Mouse (Mus musculus): ENCODE results near the gene Cbln1. TPM values are rescaled to one million over a fixed set of nuclear protein-coding genes. Genes with fewer than 3 reads are reported as not detected.

Gene Cbln1
- total and polyA plus RNA-seq, 3 experiments = not detected

GRCm38 (mm10) chr8:87456949-87457348 lies 15.5 kb downstream of the Cbln1 start:
- no peak for DNase-seq (ENCODE audit: extremely low read depth)
- in situ Hi-C loops (cut with MboI; ENCODE audit: low pct_ligation_motif_present, low pct_unique_long_range_greater_than_20kb, low sequenced_read_pairs) (no loop called here), dilution Hi-C loops (cut with MboI; ENCODE audit: extremely low pct_ligation_motif_present, extremely low pct_unique_long_range_greater_than_20kb, low sequenced_read_pairs) (no loop called here)
- H3K4me3 ChIP-seq (replicated peaks in 1 of 3; ENCODE audit: low read depth in 2 of 3, low read length in 2 of 3, poor library complexity in 1 of 3) = no peak overlapping the region
- no peaks in the 10 kb centered on the region for H3K79me2 ChIP-seq (replicated peaks; ENCODE audit: control insufficient read depth, extremely low read depth, insufficient read depth, poor library complexity, severe bottlenecking)
- no peaks in the 10 kb centered on the region for H3K9me3 ChIP-seq (replicated peaks; ENCODE audit: low read length)
- TF ChIP-seq POLR2A (IDR thresholded peaks at IDR 0.05; ENCODE audit: low read depth, low read length) (no peak), NRF1 (IDR thresholded peaks at IDR 0.05; ENCODE audit: low read depth, low read length) (no peak), ELF1 (IDR thresholded peaks at IDR 0.05; ENCODE audit: low read depth, low read length) (no peak), JUN (IDR thresholded peaks at IDR 0.05; ENCODE audit: insufficient read depth, low read depth, low read length) (no peak), IRF4 (IDR thresholded peaks at IDR 0.05; ENCODE audit: low read depth, low read length) (no peak), CTCF (conservative IDR thresholded peaks at IDR 0.05 in 1 of 2, IDR thresholded peaks at IDR 0.05 in 1 of 2; ENCODE audit: low read depth in 2 of 2, low read length in 2 of 2) (no peak), USF1 (IDR thresholded peaks at IDR 0.05; ENCODE audit: low read depth, low read length) (no peak), TCF12 (IDR thresholded peaks at IDR 0.05; ENCODE audit: low read depth, low read length) (no peak), MXI1 (IDR thresholded peaks at IDR 0.05; ENCODE audit: low read depth, low read length) (no peak), ZC3H11A (IDR thresholded peaks at IDR 0.05; ENCODE audit: low read depth, low read length) (no peak), HCFC1 (IDR thresholded peaks at IDR 0.05; ENCODE audit: low read depth, low read length) (no peak), GABPA (IDR thresholded peaks at IDR 0.05; ENCODE audit: insufficient replicate concordance, low read depth, low read length) (no peak), USF2 (conservative IDR thresholded peaks at IDR 0.05; ENCODE audit: low read depth, low read length) (no peak), ZMIZ1 (IDR thresholded peaks at IDR 0.05; ENCODE audit: low read depth, low read length) (no peak), CHD2 (IDR thresholded peaks at IDR 0.05; ENCODE audit: low read length) (no peak), MAX (IDR thresholded peaks at IDR 0.05; ENCODE audit: low read length) (no peak), PAX5 (IDR thresholded peaks at IDR 0.05; ENCODE audit: low read length) (no peak), MEF2A (IDR thresholded peaks at IDR 0.05; ENCODE audit: borderline replicate concordance, low read depth, low read length) (no peak), EP300 (IDR thresholded peaks at IDR 0.05; ENCODE audit: low read length) (no peak)
- H3K9ac ChIP-seq (ENCODE audit: insufficient read depth, low read depth) = no peak overlapping the region
- H3K36me3 ChIP-seq (replicated peaks in 1 of 2; ENCODE audit: control insufficient read depth in 1 of 2, insufficient read depth in 1 of 2, low read length in 1 of 2) = no peaks in the 10 kb centered on the region
- H3K4me1 ChIP-seq (ENCODE audit: control insufficient read depth in 1 of 2, insufficient read depth in 2 of 2) = no peaks in the 10 kb centered on the region
- peaks cover 2% of the 10 kb centered on the region for H3K27me3 ChIP-seq (replicated peaks)
- H3K27ac ChIP-seq (ENCODE audit: insufficient read depth, low read depth) = no peak overlapping the region
- no peak overlapping the region for H3K4me2 ChIP-seq (ENCODE audit: insufficient read depth, low read depth, poor library complexity, severe bottlenecking)

- H3K27me3 ChIP-seq (replicated peaks) = peaks cover 14% of the 10 kb centered on the region
- DNase-seq (ENCODE audit: extremely low read depth) = no peak
- H3K27ac ChIP-seq (ENCODE audit: insufficient read depth, low read depth) = no peak overlapping the region
- H3K4me1 ChIP-seq (ENCODE audit: control insufficient read depth in 1 of 2, insufficient read depth in 2 of 2) = no peaks in the 10 kb centered on the region
- in situ Hi-C loops (cut with MboI; ENCODE audit: low pct_ligation_motif_present, low pct_unique_long_range_greater_than_20kb, low sequenced_read_pairs) = no loop called here
- no peak overlapping the region for H3K4me2 ChIP-seq (ENCODE audit: insufficient read depth, low read depth, poor library complexity, severe bottlenecking)
- no peaks in the 10 kb centered on the region for H3K36me3 ChIP-seq (replicated peaks in 1 of 2; ENCODE audit: control insufficient read depth in 1 of 2, insufficient read depth in 1 of 2, low read length in 1 of 2)
- no peaks in the 10 kb centered on the region for H3K9me3 ChIP-seq (replicated peaks; ENCODE audit: low read length)
- no peaks in the 10 kb centered on the region for H3K79me2 ChIP-seq (replicated peaks; ENCODE audit: control insufficient read depth, extremely low read depth, insufficient read depth, poor library complexity, severe bottlenecking)
- H3K9ac ChIP-seq (ENCODE audit: insufficient read depth, low read depth) = no peak overlapping the region
- H3K4me3 ChIP-seq (replicated peaks in 1 of 3; ENCODE audit: low read depth in 2 of 3, low read length in 2 of 3, poor library complexity in 1 of 3) = no peak overlapping the region
- dilution Hi-C loops (cut with MboI; ENCODE audit: extremely low pct_ligation_motif_present, extremely low pct_unique_long_range_greater_than_20kb, low sequenced_read_pairs) = no loop called here
- TF ChIP-seq TCF12 (IDR thresholded peaks at IDR 0.05; ENCODE audit: low read depth, low read length) = no peak
- TF ChIP-seq SMC3 (IDR thresholded peaks at IDR 0.05; ENCODE audit: low read depth, low read length) = no peak
- no peak for TF ChIP-seq USF2 (conservative IDR thresholded peaks at IDR 0.05; ENCODE audit: low read depth, low read length)
- TF ChIP-seq IRF4 (IDR thresholded peaks at IDR 0.05; ENCODE audit: low read depth, low read length) = no peak
- no peak for TF ChIP-seq RAD21 (IDR thresholded peaks at IDR 0.05; ENCODE audit: low read depth, low read length)
- no peak for TF ChIP-seq MYC (IDR thresholded peaks at IDR 0.05; ENCODE audit: low read depth, low read length)
- TF ChIP-seq TBP (conservative IDR thresholded peaks at IDR 0.05; ENCODE audit: low read depth, low read length) = no peak
- no peak for TF ChIP-seq JUND (conservative IDR thresholded peaks at IDR 0.05; ENCODE audit: low read depth, low read length)
- TF ChIP-seq CHD2 (IDR thresholded peaks at IDR 0.05; ENCODE audit: low read length) = no peak
- no peak for TF ChIP-seq NRF1 (IDR thresholded peaks at IDR 0.05; ENCODE audit: low read depth, low read length)
- TF ChIP-seq MAZ (IDR thresholded peaks at IDR 0.05; ENCODE audit: low read depth, low read length) = no peak
- no peak for TF ChIP-seq RCOR1 (conservative IDR thresholded peaks at IDR 0.05; ENCODE audit: low read depth, low read length)
- no peak for TF ChIP-seq SIN3A (IDR thresholded peaks at IDR 0.05; ENCODE audit: low read length)
- TF ChIP-seq MAX (IDR thresholded peaks at IDR 0.05; ENCODE audit: low read length) = no peak
Measured at GRCm38 (mm10) chr8:87452815-87453214, 19.6 kb downstream of the Cbln1 start.
